Mouse (Mus musculus): ENCODE results near the gene Apba2.

Gene Apba2

DNA sequence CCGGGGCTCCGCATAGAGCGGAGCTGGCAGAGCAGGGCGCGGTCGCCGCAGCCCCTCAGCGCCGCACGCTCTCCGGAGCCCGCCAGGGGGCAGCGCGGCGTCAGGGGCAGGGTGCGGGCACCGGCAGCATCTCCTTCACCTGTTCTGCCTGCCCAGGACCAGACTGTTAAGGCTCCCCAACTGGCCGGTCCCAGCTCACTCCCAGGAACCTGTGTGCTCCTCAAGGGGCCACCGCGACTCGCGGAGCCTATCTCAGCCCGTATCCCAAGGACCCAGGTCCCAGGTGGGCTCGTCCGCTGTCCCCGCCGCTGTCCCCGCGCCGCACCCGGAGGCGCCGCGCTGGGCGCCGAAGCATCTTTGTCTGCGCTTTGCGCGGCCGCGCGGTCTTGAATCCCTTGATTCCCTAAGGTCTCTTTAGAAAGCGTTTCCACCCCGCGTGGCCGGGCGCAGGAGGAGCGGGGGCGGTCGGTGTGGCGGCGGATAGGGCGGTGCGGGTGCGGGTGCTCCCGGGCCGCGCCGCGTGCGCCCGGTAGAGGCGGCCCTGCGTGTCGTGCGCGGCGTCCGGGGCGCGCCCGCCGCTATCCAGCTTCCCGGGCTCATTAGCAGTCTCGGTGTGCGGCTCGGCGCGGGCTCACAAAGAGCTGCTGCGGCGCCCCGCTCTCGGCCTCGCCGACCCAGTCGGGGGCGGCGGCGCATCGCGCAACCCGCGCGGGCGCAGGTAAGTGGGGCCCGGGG is at the start of gene Apba2:
Apba2 (plus strand) TSS at position 171 of the 735 bp plus-strand sequence.
- DNase-seq (ENCODE audit: low read depth, low spot score): peak; percentile 49

DNA sequence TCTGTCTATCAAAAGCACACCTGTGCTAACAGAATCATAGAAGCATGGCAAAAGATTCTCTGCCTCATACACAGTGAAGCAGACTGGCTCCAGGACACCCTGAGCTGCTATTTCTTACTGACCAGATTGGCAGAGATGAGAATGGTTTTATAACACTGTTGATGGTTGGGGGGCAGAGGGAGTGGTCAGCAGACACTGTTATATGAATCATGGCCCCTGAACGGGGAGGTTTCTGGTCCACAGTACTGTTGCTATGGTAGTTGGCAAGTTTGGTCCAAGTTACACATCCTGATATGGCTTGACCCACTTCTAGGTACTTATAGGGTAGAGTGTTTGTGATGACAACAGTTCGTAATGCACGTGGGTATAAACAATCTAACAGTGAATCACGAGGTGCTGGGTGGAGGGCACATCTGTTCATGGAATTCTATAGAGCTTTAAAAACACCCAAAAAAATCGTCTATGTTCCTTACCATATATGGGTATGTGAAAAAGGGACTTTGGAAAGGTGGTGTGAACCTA is 49.6 kb upstream of the Apba2 start:
- no peak for DNase-seq (ENCODE audit: low read depth, low spot score)

DNA sequence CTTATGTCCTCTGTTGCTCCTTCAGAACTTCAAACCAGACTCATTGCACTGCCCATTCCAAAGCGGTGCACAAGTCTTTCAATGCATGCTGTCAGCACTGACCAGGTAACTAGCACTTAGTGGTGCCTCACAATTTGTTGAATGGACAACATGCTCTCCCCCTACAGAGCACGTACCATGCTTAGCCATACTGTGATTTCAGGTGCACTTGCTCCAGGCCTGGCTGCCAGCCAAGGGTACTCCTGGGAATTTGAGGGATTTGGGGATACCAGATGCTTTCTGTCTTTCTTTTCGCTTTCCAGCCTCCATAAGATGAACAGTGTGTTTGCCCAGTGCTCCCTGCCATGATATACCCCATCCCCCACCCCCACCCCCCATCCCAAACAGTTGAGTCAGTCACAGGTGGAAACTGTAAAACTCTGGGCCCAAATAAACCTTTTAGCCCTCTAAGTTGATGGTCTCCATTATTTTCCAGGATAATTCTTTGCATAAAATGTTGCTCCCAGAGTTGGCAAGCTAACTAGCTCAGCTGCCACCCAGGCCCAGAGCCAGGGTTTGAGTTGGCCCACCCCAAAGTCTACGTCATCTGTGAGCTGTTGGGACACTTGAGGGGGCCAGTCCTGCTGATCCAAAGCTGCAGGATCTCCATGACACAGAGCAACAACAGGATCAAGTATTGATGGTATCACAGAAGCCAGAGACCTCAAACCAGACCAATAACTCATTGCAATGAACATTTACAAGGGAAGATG is 48.9 kb upstream of the Apba2 start:
- no peak for DNase-seq (ENCODE audit: low read depth, low spot score)

DNA sequence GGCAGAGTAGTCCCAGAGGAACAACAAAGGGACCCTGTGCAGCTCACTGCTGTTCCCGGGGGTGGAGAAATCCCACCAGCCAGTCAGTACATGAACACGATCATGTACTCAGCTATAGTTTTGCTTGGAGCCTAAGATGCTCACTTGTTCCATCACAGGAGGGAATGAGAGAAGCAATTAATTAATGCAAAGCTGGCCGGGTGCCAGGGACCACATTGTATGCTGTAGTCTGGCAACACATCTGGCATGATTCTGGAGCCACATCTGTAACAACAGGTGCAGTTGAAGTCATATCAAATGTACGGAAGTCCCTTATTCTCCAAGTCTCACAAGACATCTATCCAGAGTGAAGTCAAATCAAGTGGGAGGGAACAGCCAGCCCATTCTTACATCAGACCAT is 45.3 kb upstream of the Apba2 start:
- DNase-seq (ENCODE audit: low read depth, low spot score): no peak

DNA sequence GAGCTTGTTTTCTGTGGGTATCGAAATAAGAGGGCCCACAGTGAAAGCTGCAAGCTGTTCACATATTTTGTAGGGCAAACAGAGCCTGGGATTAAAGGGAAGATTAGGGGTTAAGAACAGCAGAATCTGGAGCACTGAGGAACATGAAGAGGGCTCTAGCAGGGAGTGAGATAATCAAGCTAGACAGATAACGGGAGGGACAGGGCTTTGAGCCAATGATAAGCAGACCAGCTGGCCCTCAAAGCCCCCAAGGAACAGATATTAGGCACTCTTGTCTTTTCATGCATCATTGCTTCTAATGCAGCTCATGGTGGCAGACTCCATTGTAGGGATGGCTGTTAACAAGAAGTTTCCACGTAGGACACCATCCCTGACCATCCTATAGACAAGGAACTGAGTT is 44.8 kb upstream of the Apba2 start:
- DNase-seq (ENCODE audit: low read depth, low spot score): no peak

DNA sequence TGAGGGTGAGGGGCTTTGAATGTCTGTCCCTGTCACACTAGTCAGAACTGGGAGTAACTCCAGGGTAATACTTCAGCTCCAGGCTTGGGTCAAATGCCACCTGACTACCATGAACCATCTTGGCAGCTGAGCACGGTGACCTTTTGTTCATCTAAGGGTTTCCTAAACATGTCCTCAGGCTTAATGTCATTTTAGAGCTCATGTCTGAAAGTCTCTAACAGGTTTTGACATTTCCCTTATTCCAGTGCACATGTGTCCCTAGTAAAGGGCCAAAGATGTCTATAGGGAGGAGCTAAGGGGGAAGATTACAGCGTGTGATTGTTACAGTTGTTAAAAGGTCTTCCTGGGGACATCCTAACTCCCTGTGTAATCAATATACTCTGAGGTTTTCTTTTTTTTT is 43.7 kb upstream of the Apba2 start:
- DNase-seq (ENCODE audit: low read depth, low spot score): no peak

DNA sequence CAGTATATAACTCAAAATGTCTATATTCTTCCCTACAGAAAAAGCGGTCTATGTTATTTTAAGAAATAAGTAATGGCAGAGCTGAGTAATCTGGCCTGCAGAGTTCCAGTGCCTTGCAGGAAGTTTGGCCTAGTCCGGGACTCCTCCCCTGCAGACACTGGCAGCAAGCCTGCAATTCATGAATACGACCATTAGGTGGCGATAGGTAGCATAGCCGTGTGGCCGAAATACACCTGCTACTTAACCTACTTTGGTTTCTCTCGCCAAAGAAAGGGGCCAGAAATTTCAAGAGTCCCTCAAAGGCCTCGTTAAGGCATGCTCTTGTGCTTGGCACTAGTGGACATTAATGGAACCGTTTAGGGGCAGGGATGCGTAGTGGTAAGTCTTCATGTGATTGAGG is 4.1 kb upstream of the Apba2 start:
- no peak for DNase-seq (ENCODE audit: low read depth, low spot score)

DNA sequence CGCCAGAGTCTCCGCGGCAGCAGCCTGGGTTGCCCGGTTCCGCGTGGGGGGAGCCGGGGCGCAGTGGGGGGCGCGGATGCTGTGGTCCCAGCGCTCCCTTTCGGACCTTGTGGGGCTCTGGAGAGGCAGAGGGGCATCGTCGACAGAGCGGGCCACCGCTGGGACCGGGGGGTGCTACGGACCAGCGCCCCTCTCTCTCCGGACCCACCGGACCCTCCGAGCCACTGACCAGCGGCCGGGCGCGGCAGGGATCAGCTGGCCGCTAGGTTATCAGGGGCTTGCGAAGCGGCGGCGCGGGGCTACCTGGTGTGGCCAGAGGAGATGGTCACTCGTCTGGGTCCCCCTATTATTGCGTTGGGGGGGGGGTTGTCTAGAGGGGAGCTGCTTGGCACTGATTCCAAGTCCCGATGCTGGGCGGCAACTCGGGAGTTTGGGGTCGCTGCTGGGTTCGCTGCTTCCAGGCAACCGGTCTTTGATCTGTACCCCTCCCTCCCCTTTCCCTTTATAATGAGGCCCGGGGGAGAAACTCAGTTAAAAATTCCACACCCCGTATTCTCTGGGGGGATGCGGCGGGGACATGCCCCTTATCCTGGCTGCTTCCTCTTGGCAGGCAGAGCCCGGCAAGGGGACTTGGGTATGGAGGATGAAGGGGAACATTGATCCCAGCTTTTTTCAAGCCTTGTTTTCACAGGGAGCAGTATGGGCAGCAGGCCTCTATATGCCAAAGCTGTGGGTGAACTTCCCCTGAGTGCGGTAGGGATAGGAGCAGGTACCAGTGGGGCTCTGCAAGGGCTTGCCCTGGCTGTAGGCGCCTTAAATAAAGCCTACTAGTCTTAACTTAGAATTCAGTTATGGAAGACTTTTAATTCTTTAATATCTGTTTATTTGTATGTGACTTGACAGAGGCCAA is 1.0 kb downstream of the Apba2 start:
- no peak for DNase-seq (ENCODE audit: low read depth, low spot score)

DNA sequence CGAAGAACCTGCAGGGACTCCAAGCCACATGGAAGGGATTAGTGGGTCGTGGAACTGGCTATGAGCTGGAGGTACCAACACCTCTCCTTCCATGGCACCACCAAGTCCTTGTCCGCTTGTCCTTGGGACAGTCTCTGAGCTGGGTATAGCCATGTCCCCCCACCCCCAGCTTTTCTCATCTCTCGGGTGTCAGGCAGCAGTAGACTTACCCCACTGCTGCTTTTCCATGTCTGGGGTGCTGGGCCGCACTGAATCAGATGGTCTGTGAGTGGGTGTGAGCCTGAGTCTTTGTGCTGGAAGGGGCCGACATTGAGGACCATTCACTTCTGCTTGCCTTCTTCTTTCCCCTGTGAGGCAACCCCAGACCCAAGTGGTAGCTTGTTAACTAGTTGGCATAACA is 2.1 kb downstream of the Apba2 start:
- DNase-seq (ENCODE audit: low read depth, low spot score): no peak

DNA sequence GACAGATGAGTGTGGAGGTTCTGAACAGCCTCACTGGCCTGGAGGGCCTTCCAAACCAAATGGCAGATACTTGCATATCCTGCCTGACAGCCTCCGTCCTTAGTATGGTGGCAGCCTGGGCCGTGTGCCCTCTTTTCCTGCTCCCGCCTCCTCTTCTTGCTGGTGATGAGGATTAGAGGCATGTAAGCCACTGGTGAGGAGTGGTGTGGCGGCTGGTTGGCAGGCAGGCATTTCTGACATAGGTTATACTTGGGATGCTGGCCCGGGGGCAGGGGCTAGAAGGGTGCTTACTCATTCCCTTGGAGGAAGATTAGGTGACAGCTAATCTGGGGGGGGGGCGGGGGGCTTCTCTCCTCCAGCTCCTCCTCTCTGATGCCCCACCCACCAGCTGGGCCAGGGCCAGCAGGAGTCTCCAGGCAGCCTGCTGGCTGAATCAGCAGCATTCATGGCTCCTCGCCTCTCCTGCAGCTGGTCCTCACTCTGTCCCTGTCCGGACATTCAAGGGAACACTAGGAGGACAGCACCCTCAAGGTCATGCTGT is 3.3 kb downstream of the Apba2 start:
- no peak for DNase-seq (ENCODE audit: low read depth, low spot score)

DNA sequence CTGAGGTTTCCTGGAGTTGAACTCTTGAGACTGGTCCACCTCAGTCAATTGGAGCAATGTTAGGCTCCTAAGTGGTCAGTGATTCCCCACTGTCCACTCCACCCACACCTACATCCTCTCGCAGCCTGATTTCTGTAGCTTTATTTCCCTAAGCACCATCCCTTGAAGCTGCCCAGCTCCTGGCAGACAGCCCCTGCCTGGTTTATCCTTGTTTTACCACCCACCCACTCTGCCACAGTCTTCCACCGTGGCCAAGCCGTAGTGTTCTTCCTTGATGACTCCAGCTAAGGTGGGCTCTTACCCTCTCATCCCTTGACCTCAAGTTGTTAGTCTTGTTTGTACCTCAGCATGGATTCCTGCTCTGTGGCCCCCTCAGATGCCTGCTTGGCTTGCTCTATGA is 4.1 kb downstream of the Apba2 start:
- DNase-seq (ENCODE audit: low read depth, low spot score): no peak

DNA sequence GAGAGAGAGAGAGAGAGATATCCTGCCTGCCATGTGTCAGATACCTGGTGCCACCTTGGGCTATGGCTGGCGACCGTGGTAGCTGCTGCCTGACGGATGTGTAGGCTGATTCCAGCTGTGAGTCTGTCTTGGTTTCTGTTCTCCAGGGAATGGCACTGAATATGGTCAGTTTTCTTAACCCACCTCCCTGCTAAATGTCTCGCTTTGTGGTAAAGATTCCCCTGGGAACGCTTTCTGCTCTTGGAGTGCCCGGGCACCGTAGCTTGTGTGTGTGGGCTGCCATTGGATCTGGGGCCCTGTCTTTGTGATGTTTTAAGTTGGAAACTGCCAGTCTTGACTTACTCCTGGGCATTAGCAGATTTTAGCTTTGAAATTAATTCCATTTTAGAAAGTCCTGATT is 7.3 kb downstream of the Apba2 start:
- no peak for DNase-seq (ENCODE audit: low read depth, low spot score)

DNA sequence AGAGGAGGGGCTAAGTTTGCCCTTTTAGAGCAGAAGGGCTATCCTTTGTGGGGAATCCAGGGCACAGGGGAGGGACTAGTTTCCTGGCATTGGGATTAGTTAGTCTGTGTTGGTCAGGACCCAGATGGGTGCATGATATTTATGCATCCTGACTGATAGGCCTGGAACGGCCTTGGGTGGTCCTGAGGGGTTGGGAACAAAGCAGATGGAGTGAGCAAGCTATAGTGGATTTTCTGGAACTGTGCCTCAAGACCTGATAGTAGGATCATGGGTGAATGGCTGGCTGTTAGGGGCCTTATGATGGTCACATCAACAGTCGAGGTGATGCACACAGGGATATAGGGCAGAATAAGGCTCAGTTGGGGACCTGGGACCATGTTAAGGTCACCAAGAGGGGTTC is 8.4 kb downstream of the Apba2 start:
- DNase-seq (ENCODE audit: low read depth, low spot score): no peak

DNA sequence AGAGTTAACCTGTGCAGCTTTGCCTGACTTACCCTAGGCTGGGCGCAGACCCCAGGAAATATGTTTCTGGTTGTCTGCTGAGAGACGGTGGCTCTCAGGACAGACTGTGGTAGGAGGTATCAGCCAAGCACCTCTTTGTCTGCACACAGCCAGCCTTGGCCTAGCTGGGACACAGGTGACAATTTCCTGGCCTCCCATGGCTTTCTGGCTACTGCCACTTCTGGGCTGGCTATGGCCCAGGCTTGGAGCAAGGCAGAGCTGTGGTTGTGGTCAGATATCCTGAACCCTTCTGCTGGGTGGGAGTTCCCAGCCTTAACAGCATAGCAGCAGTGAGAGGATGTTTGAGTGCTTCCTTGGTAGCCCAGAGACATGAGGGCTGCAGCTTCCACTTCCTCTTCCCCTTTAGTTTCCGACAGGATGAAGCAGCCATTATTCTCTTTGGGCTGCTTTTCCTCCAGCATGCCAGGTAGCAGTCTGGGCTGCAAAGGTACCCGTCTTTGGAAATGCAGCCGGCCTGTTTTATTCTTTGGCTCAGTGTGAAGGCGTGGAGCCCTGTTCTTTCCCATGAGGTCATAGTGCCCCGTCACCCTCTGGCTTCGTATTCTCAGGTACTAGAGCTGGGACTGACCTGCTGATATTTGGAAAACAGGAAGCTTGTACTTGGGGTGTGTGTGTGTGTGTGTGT is 9.2 kb downstream of the Apba2 start:
- DNase-seq (ENCODE audit: low read depth, low spot score): no peak

DNA sequence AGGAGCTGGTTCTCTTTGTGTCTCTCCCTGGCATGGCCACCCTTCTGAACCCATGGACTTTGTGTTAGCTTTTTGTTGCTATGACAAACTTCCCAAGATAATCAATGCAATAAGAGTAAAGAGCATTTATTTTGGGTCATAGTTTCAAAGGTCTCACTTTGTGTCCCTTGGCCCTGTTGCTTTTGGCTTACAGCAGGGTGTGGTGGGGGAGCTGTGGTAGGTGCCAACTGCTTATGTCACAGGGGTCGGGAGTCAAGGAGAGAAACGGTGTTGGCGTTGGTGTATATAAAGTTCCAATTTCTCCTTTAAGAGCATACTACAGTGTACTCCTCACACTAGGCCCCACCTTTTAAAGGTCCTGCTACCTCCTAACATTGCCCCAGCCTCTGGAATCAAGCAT is 12.1 kb downstream of the Apba2 start:
- DNase-seq (ENCODE audit: low read depth, low spot score): no peak

DNA sequence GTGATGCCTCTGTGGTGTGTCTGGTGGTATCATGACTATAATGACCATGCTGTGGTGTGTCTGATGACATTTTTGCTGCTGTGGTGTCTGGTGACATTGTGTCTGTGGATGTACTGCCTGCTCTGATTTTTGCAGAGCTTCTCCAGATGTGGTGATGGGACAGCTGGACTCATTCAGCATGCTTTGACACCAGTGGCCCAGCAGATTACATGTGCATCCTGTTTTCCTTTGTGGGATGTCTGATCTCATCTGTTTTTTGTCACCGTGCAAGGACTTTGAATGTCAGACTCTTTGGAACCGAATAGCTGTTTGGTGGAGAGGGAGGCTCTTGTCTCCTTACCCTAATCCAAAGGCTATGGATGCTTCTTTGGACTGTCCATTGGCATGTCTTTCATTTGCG is 13.8 kb downstream of the Apba2 start:
- no peak for DNase-seq (ENCODE audit: low read depth, low spot score)

DNA sequence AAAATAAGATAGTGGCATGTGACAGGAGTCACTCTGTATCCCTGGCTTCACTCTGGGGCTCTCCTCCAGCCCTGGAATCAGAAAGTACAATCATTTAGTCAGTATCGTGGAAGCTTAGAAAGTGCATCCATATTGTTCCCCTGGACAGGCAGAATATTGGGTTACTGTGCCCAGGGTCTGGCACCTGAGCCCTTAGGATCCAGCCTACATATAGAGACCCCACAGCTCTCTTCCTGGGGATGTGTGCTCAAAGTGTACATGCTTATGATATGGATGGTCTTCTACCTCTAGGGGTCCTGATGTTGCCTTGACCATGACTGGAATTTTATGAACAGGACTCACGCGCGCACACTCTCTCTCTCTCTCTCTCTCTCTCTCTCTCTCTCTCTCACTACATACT is 14.4 kb downstream of the Apba2 start:
- no peak for DNase-seq (ENCODE audit: low read depth, low spot score)

DNA sequence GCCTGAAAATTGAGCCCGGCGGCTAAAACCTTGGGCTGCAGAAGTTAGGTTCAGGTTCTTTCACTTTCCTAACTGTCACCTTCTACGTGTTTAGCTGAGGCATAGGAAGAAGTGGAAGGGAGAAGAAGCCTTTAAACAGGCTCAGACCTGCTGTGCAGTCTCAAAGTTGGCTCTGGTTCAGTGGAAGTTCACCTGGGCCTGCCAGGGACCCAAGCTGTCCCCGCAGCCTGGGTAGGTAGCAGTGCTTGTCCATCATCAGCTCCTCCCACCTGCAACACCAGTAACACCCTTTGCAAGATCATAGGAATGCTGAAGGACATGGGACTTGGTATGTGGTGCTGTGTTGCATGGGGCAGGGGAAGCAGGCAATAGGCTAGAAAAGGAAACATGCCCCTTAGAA is 17.6 kb downstream of the Apba2 start:
- DNase-seq (ENCODE audit: low read depth, low spot score): no peak

DNA sequence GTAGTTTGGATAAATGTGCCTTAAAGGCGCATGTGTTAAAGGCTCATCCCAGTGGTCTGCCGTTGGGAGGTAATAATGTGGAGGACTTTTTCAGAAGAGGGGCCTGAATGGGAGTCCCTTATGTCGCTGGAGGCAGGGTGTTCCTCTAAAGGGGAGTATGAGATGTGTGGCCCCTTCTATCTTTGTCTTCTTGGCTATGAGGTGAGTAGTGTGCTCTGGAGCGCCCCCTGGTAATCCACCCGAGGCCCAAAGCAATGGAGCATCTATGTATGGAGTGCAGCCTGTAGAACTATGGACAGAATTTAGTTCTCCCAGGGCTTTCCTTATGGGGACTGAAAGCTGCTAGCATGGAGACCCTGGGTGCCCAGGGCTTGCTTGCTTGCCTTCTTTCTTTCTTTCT is 18.0 kb downstream of the Apba2 start:
- no peak for DNase-seq (ENCODE audit: low read depth, low spot score)

DNA sequence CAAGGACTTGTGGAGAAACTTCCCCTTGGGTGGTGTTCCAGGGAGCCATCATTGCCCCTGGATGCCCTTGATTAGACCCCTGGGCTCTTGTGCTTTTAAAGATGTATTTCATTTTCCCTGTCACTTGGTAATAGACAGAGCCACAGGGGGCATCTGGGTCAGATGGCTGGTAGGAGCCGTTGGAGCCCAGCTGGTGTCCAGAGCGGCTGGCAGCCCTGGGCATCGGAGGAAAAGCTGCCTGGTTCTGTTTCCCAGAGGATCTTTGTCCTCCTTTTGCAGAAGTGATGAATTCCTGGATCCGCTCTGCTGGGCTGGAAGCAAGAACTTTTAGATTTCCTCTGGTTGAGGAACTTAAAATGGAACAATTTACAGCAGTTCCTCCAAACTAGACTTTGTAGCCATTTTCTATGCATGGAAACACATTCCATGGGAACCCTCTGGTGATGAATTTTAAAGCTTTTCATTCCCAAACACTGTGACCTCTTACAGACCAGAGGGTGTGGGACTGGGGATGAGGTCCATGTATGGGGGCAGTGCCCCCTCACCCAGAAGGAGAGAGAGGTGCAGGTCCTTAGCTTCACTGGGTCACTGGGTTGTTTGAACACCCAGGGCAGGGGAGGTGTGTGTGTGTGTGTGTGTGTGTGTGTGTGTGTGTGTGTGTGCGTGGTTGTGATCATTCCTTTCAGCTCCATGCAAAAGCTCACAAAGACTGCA is 20.3 kb downstream of the Apba2 start:
- no peak for DNase-seq (ENCODE audit: low read depth, low spot score)

DNA sequence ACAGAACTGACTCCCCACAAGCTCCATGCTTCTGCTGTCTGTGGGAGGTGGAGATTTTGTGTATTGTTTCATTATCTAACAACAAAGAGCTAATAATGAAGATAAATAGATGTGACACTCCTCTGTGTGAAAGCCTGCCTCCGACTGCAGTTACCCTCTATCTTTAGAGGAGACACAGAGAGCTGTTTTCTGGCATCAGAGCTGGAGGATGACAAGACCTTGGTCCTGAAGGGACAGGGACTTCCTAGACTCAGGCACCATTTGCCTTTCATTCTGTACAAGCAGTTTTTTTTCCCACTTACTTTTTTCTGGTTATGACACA is 20.9 kb downstream of the Apba2 start:
- no peak for DNase-seq (ENCODE audit: low read depth, low spot score)

Measured in WW6 (cell line).